Mouse (Mus musculus) intestine, embryonic 16.5 days (tissue): ENCODE measurements around the gene Atg13. TPM values are rescaled to one million over a fixed set of nuclear protein-coding genes. Genes with fewer than 3 reads are reported as not detected.

Source experiments
- ATAC-seq: fragments of 200-750 bp; cut with Nextera tagmentation; 2 replicates; pipeline ENCODE4 v1.8.0; 2017; ENCODE audit warnings: moderate TSS enrichment, moderate library complexity
- H3K27ac ChIP-seq: fragments of 300-500 bp; sonication (generic); 2 replicates; pipeline ENCODE4 v1.5.1; 2014; ENCODE audit warnings: mild to moderate bottlenecking, low read length
- H3K27me3 ChIP-seq: fragments of 300-500 bp; sonication (generic); replicated peaks from 2 replicates; pipeline ENCODE4 v1.6.1; 2014; ENCODE audit warnings: low read length, control low read depth, mixed read lengths; ENCODE audit not compliant: control insufficient read depth, insufficient read depth
- H3K36me3 ChIP-seq: fragments of 300-500 bp; sonication (generic); 2 replicates; pipeline ENCODE4 v1.6.1; 2014; ENCODE audit warnings: low read length, control low read depth; ENCODE audit not compliant: control insufficient read depth, insufficient read depth
- H3K4me1 ChIP-seq: fragments of 300-500 bp; sonication (generic); 2 replicates; pipeline ENCODE4 v1.6.1; 2014; ENCODE audit warnings: low read length, control low read depth, mixed read lengths; ENCODE audit not compliant: control insufficient read depth, insufficient read depth
- H3K4me2 ChIP-seq: fragments of 300-500 bp; sonication (generic); 2 replicates; pipeline ENCODE4 v1.6.1; 2014; ENCODE audit warnings: low read depth, low read length, control low read depth
- H3K4me3 ChIP-seq: fragments of 300-500 bp; sonication (generic); 2 replicates; pipeline ENCODE4 v1.5.1; 2014; ENCODE audit warnings: mild to moderate bottlenecking, low read length
- H3K9ac ChIP-seq: fragments of 300-500 bp; sonication (generic); 2 replicates; pipeline ENCODE4 v1.6.1; 2014; ENCODE audit warnings: low read depth, low read length
- H3K9me3 ChIP-seq: fragments of 300-500 bp; sonication (generic); 2 replicates; pipeline ENCODE4 v1.6.1; 2016; ENCODE audit warnings: low read length, control low read depth; ENCODE audit not compliant: control insufficient read depth
- WGBS: fragments of 180-500 bp; shearing (Covaris S2); extraction: QIAGEN DNeasy Blood & Tissue Kit; methylation state at CpG from one replicate; pipeline ENCODE4 v1.1.7; 2014; 5-methylcytosine and 5-hydroxymethylcytosine counted together
- polyA plus RNA-seq: library from polyadenylated mRNA; unstranded; fragments of >200 nt; fragmentation: Nextera tagmentation; extraction: Ambion mirVana; gene quantifications from 2 replicates; pipeline ENCODE4 v1.2.1, GENCODE M21; 2015

Gene Atg13
- polyA plus RNA-seq, 1 experiment from 2014 or later, result 22.9 TPM

GRCm38 (mm10) chr2:91724716-91725115, 14.3 kb upstream of the Atg13 start:
- Histone ChIP-seq H3K9me3 (no peaks in the 10 kb centered on the region), H3K36me3 (no peaks in the 10 kb centered on the region), H3K27ac (no peak overlapping the region), H3K4me1 (no peaks in the 10 kb centered on the region), H3K4me2 (no peak overlapping the region), H3K9ac (no peak overlapping the region), H3K4me3 (no peak overlapping the region), H3K27me3 (no peaks in the 10 kb centered on the region)
- no peak for ATAC-seq
- 64% methylated on average over 2 of the region's 2 CpGs for WGBS

- 0 out of 2 replicates have a peak, but pooled peaks cover 1% of the 10 kb centered on the region for H3K4me1 ChIP-seq
- no peak overlapping the region for H3K27ac ChIP-seq
- no peaks in the 10 kb centered on the region for H3K36me3 ChIP-seq
- H3K9ac ChIP-seq, result no peak overlapping the region
- no peak overlapping the region for H3K4me3 ChIP-seq
- H3K27me3 ChIP-seq, result no peaks in the 10 kb centered on the region
- no peak overlapping the region for H3K4me2 ChIP-seq
- no peak for ATAC-seq
- H3K9me3 ChIP-seq, result no peaks in the 10 kb centered on the region
Observed at GRCm38 (mm10) chr2:91723951-91724350, 13.6 kb upstream of the Atg13 start.

- ATAC-seq, result 0 out of 2 replicates have a peak, but pooled peaks have one; percentile 12
- Histone ChIP-seq H3K27ac (no peak overlapping the region), H3K4me2 (no peak overlapping the region), H3K27me3 (no peaks in the 10 kb centered on the region), H3K4me3 (no peak overlapping the region), H3K9me3 (no peaks in the 10 kb centered on the region), H3K9ac (no peak overlapping the region), H3K36me3 (no peaks in the 10 kb centered on the region), H3K4me1 (0 out of 2 replicates have a peak, but pooled peaks cover 3% of the 10 kb centered on the region)
- WGBS, result 60% methylated on average over 4 of the region's 4 CpGs
Observed at GRCm38 (mm10) chr2:91723382-91723781, 13.0 kb upstream of the Atg13 start.

GRCm38 (mm10) chr2:91718276-91718675, 7.9 kb upstream of the Atg13 start:
- 66% methylated on average over 6 of the region's 6 CpGs for WGBS
- H3K4me1 ChIP-seq, result 0 out of 2 replicates have a peak, but pooled peaks cover 3% of the 10 kb centered on the region
- peak overlapping the region; percentile 78 for H3K27ac ChIP-seq
- H3K9me3 ChIP-seq, result no peaks in the 10 kb centered on the region
- peak overlapping the region; percentile 25 for H3K4me3 ChIP-seq
- no peaks in the 10 kb centered on the region for H3K36me3 ChIP-seq
- peak overlapping the region; percentile 32 for H3K4me2 ChIP-seq
- ATAC-seq, result peak; percentile 95
- peak overlapping the region; percentile 33; the same call in 1 of the 2 replicates for H3K9ac ChIP-seq
- H3K27me3 ChIP-seq, result no peaks in the 10 kb centered on the region

GRCm38 (mm10) chr2:91714921-91715320, 4.5 kb upstream of the Atg13 start:
- 89% methylated on average over 1 of the region's 1 CpGs for WGBS

GRCm38 (mm10) chr2:91711256-91711925, 1.0 kb upstream of the Atg13 start:
- WGBS, result 3% methylated on average over 8 of the region's 8 CpGs
- H3K9ac ChIP-seq, result peak overlapping the region; percentile 82
- H3K4me2 ChIP-seq, result peak overlapping the region; percentile 82
- ATAC-seq, result peak; percentile 1; the same call in 1 of the 2 replicates
- H3K9me3 ChIP-seq, result no peaks in the 10 kb centered on the region
- peaks cover 9% of the 10 kb centered on the region for H3K4me1 ChIP-seq
- H3K36me3 ChIP-seq, result no peaks in the 10 kb centered on the region
- H3K4me3 ChIP-seq, result peak overlapping the region; percentile 72
- H3K27me3 ChIP-seq, result no peaks in the 10 kb centered on the region
- peak overlapping the region; percentile 82 for H3K27ac ChIP-seq

More at GRCm38 (mm10) chr2:91714921-91715320, 4.5 kb upstream of the Atg13 start:
- peaks cover 6% of the 10 kb centered on the region; the same call in 1 of the 2 replicates for H3K4me1 ChIP-seq
- H3K4me3 ChIP-seq, result no peak overlapping the region
- no peak overlapping the region for H3K4me2 ChIP-seq
- no peak overlapping the region for H3K27ac ChIP-seq
- H3K36me3 ChIP-seq, result no peaks in the 10 kb centered on the region
- H3K27me3 ChIP-seq, result no peaks in the 10 kb centered on the region
- H3K9me3 ChIP-seq, result no peaks in the 10 kb centered on the region
- no peak for ATAC-seq
- no peak overlapping the region for H3K9ac ChIP-seq

GRCm38 (mm10) chr2:91708361-91708760, 2.0 kb downstream of the Atg13 start:
- peaks cover 9% of the 10 kb centered on the region for H3K4me1 ChIP-seq
- no peak overlapping the region for H3K4me3 ChIP-seq
- no peak overlapping the region for H3K9ac ChIP-seq
- H3K27ac ChIP-seq, result no peak overlapping the region
- no peak for ATAC-seq
- no peak overlapping the region for H3K4me2 ChIP-seq
- H3K9me3 ChIP-seq, result no peaks in the 10 kb centered on the region
- WGBS, result 97% methylated on average over 6 of the region's 6 CpGs
- H3K36me3 ChIP-seq, result no peaks in the 10 kb centered on the region
- no peaks in the 10 kb centered on the region for H3K27me3 ChIP-seq

- no peaks in the 10 kb centered on the region for H3K27me3 ChIP-seq
- no peak for ATAC-seq
- H3K27ac ChIP-seq, result no peak overlapping the region
Observed at GRCm38 (mm10) chr2:91706456-91706855, 3.9 kb downstream of the Atg13 start.

GRCm38 (mm10) chr2:91705736-91706135, 4.6 kb downstream of the Atg13 start:
- ATAC-seq, result no peak
- no peak overlapping the region for H3K4me2 ChIP-seq
- H3K27me3 ChIP-seq, result no peaks in the 10 kb centered on the region
- no peaks in the 10 kb centered on the region for H3K36me3 ChIP-seq
- no peak overlapping the region for H3K27ac ChIP-seq
- H3K4me3 ChIP-seq, result no peak overlapping the region
- WGBS, result 74% methylated on average over 6 of the region's 6 CpGs
- H3K4me1 ChIP-seq, result peaks cover 6% of the 10 kb centered on the region
- no peak overlapping the region for H3K9ac ChIP-seq
- H3K9me3 ChIP-seq, result no peaks in the 10 kb centered on the region

More at GRCm38 (mm10) chr2:91706456-91706855, 3.9 kb downstream of the Atg13 start:
- Histone ChIP-seq H3K4me3 (no peak overlapping the region), H3K4me2 (no peak overlapping the region), H3K9me3 (no peaks in the 10 kb centered on the region), H3K36me3 (no peaks in the 10 kb centered on the region), H3K9ac (no peak overlapping the region), H3K4me1 (peaks cover 7% of the 10 kb centered on the region)
